Mouse (Mus musculus): ENCODE data around the gene Htr6. TPM values are rescaled to one million over a fixed set of nuclear protein-coding genes. Genes with fewer than 3 reads are reported as not detected.

The Htr6 gene
- polyA plus RNA-seq, 1 experiment from 2014 or later: 0.83 TPM

- Histone ChIP-seq H3K27me3 (no peaks in the 10 kb centered on the region), H3K9me3 (no peaks in the 10 kb centered on the region), H3K27ac (replicated peaks) (0 out of 2 replicates have a peak overlapping the region, but pooled peaks have one; percentile 0), H3K36me3 (no peaks in the 10 kb centered on the region), H3K4me3 (no peak overlapping the region), H3K4me1 (replicated peaks) (peaks cover 9% of the 10 kb centered on the region), H3K9ac (no peak overlapping the region), H3K4me2 (no peak overlapping the region)
- no peak for ATAC-seq (ENCODE audit: low FRiP score, low read depth)
- 23% methylated on average over 4 of the region's 4 CpGs for WGBS
Observed at GRCm38 (mm10) chr4:139018976-139019375, 56.4 kb downstream of the Htr6 start.

- WGBS: 90% methylated on average over 14 of the region's 14 CpGs
Observed at GRCm38 (mm10) chr4:139018388-139018787, 57.0 kb downstream of the Htr6 start.

GRCm38 (mm10) chr4:139014793-139015192, 60.6 kb downstream of the Htr6 start:
- whole genome bisulfite sequencing: 79% methylated on average over 6 of the region's 6 CpGs
- no peak overlapping the region for H3K4me3 ChIP-seq
- H3K9ac ChIP-seq: no peak overlapping the region
- no peaks in the 10 kb centered on the region for H3K9me3 ChIP-seq
- H3K27me3 ChIP-seq: no peaks in the 10 kb centered on the region
- no peak for ATAC-seq (ENCODE audit: low FRiP score, low read depth)
- H3K36me3 ChIP-seq: no peaks in the 10 kb centered on the region
- H3K27ac ChIP-seq (replicated peaks): no peak overlapping the region
- peaks cover 9% of the 10 kb centered on the region; the same call in 1 of the 2 replicates for H3K4me1 ChIP-seq (replicated peaks)
- H3K4me2 ChIP-seq: no peak overlapping the region

More at GRCm38 (mm10) chr4:139018388-139018787, 57.0 kb downstream of the Htr6 start:
- H3K4me2 ChIP-seq: no peak overlapping the region
- H3K9me3 ChIP-seq: no peaks in the 10 kb centered on the region
- H3K27me3 ChIP-seq: no peaks in the 10 kb centered on the region
- H3K27ac ChIP-seq (replicated peaks): no peak overlapping the region
- H3K4me3 ChIP-seq: no peak overlapping the region
- ATAC-seq (ENCODE audit: low FRiP score, low read depth): no peak
- no peaks in the 10 kb centered on the region for H3K36me3 ChIP-seq
- no peak overlapping the region for H3K9ac ChIP-seq
- H3K4me1 ChIP-seq (replicated peaks): peaks cover 9% of the 10 kb centered on the region; the same call in 1 of the 2 replicates

- 92% methylated on average over 11 of the region's 11 CpGs for WGBS
- no peak for ATAC-seq (ENCODE audit: low FRiP score, low read depth)
- H3K27me3 ChIP-seq: no peaks in the 10 kb centered on the region
Observed at GRCm38 (mm10) chr4:139013281-139013680, 62.1 kb downstream of the Htr6 start.

GRCm38 (mm10) chr4:139011201-139011702, 64.1 kb downstream of the Htr6 start:
- H3K4me3 ChIP-seq: no peak overlapping the region
- H3K9me3 ChIP-seq: no peaks in the 10 kb centered on the region
- WGBS: 88% methylated on average over 13 of the region's 13 CpGs

More at GRCm38 (mm10) chr4:139013281-139013680, 62.1 kb downstream of the Htr6 start:
- no peak overlapping the region for H3K27ac ChIP-seq (replicated peaks)
- no peaks in the 10 kb centered on the region for H3K9me3 ChIP-seq
- no peak overlapping the region for H3K4me3 ChIP-seq
- peaks cover 6% of the 10 kb centered on the region for H3K4me1 ChIP-seq (replicated peaks)
- no peaks in the 10 kb centered on the region for H3K36me3 ChIP-seq
- no peak overlapping the region for H3K4me2 ChIP-seq
- no peak overlapping the region for H3K9ac ChIP-seq

More at GRCm38 (mm10) chr4:139011201-139011702, 64.1 kb downstream of the Htr6 start:
- no peak overlapping the region for H3K9ac ChIP-seq
- ATAC-seq (ENCODE audit: low FRiP score, low read depth): no peak
- H3K4me2 ChIP-seq: no peak overlapping the region
- no peaks in the 10 kb centered on the region for H3K27me3 ChIP-seq
- H3K27ac ChIP-seq (replicated peaks): no peak overlapping the region
- peaks cover 12% of the 10 kb centered on the region for H3K4me1 ChIP-seq (replicated peaks)
- no peaks in the 10 kb centered on the region for H3K36me3 ChIP-seq

Other genes with a start within 250 kb of the Htr6 start
- 0.39 and 0.64 TPM in 2 replicates for gene Pla2g5, start 212.1 kb downstream of the Htr6 start, polyA plus RNA-seq (2015; fragmentation: Nextera tagmentation; extraction: Ambion mirVana)
- gene Gm13030, start 201.6 kb downstream of the Htr6 start, polyA plus RNA-seq (2015; fragmentation: Nextera tagmentation; extraction: Ambion mirVana): not detected in 2 replicates
- gene Pla2g2e, start 197.6 kb downstream of the Htr6 start, polyA plus RNA-seq (2015; fragmentation: Nextera tagmentation; extraction: Ambion mirVana): not detected in 2 replicates
- 2.3 and 2.8 TPM in 2 replicates for gene Otud3, start 161.6 kb downstream of the Htr6 start, polyA plus RNA-seq (2015; fragmentation: Nextera tagmentation; extraction: Ambion mirVana)
- 0.12 and 0.17 TPM in 2 replicates for gene Rnf186, start 108.5 kb downstream of the Htr6 start, polyA plus RNA-seq (2015; fragmentation: Nextera tagmentation; extraction: Ambion mirVana)
- gene Tmco4, start 102.7 kb downstream of the Htr6 start, polyA plus RNA-seq (2015; fragmentation: Nextera tagmentation; extraction: Ambion mirVana): 1.0 TPM in 2 replicates
- 53.9 and 55.2 TPM in 2 replicates for gene Nbl1, start 17.4 kb upstream of the Htr6 start, polyA plus RNA-seq (2015; fragmentation: Nextera tagmentation; extraction: Ambion mirVana)
- 351 and 416 TPM in 2 replicates for gene Minos1, start 55.5 kb upstream of the Htr6 start, polyA plus RNA-seq (2015; fragmentation: Nextera tagmentation; extraction: Ambion mirVana)
- 331 and 334 TPM in 2 replicates for gene Capzb, start 117.3 kb upstream of the Htr6 start, polyA plus RNA-seq (2015; fragmentation: Nextera tagmentation; extraction: Ambion mirVana)
- 13.9 and 14.0 TPM in 2 replicates for gene Pqlc2, start 235.1 kb upstream of the Htr6 start, polyA plus RNA-seq (2015; fragmentation: Nextera tagmentation; extraction: Ambion mirVana)
- gene Akr7a5, start 235.2 kb upstream of the Htr6 start, polyA plus RNA-seq (2015; fragmentation: Nextera tagmentation; extraction: Ambion mirVana): 64.8 and 66.2 TPM in 2 replicates

Data from hindbrain, embryonic 15.5 days (tissue).